Mouse (Mus musculus): Measurements from ENCODE around the gene Polr2c. TPM values are rescaled to one million over a fixed set of nuclear protein-coding genes. Genes with fewer than 3 reads are reported as not detected.
A peak's percentile ranks its signal among the peaks of the same experiment; 100 is the strongest.

The Polr2c gene
- total and polyA plus RNA-seq, 2 experiments from 2014 or later, result 112 to 121 TPM

GRCm38 (mm10) chr8:94872156-94872555 is 14.9 kb downstream of the Polr2c start:
- ATAC-seq (ENCODE audit: insufficient read depth, low read depth) (no peak), DNase-seq (ENCODE audit: low spot score) (no peak)
- Histone ChIP-seq H3K9me3 (replicated peaks; ENCODE audit: control insufficient read depth, low read length) (no peaks in the 10 kb centered on the region), H3K4me2 (ENCODE audit: low read depth, low read length) (peak overlapping the region; percentile 64; the same call in 1 of the 2 replicates), H3K9ac (replicated peaks; ENCODE audit: low read depth, low read length) (no peak overlapping the region), H3K4me3 (ENCODE audit: low read depth, low read length) (no peak overlapping the region), H3K27ac (ENCODE audit: low read depth) (no peak overlapping the region), H3K4me1 (ENCODE audit: control insufficient read depth, insufficient read depth) (peaks cover 27% of the 10 kb centered on the region), H3K36me3 (replicated peaks; ENCODE audit: control insufficient read depth, insufficient read depth, low read length) (peaks cover 9% of the 10 kb centered on the region), H3K27me3 (ENCODE audit: control insufficient read depth, insufficient read depth, low read length) (no peaks in the 10 kb centered on the region)
- WGBS, result 57% methylated on average over 3 of the region's 3 CpGs
- TF ChIP-seq CTCF (IDR thresholded peaks at IDR 0.05; ENCODE audit: low read depth), result no peak
- TF ChIP-seq EP300 (IDR thresholded peaks at IDR 0.05; ENCODE audit: low read depth), result no peak

GRCm38 (mm10) chr8:94872576-94872975 is 15.3 kb downstream of the Polr2c start:
- Histone ChIP-seq H3K4me1 (ENCODE audit: control insufficient read depth, insufficient read depth) (peaks cover 27% of the 10 kb centered on the region), H3K27ac (ENCODE audit: low read depth) (no peak overlapping the region), H3K27me3 (ENCODE audit: control insufficient read depth, insufficient read depth, low read length) (no peaks in the 10 kb centered on the region), H3K4me3 (ENCODE audit: low read depth, low read length) (no peak overlapping the region), H3K4me2 (ENCODE audit: low read depth, low read length) (0 out of 2 replicates have a peak overlapping the region, but pooled peaks have one; percentile 64), H3K9me3 (replicated peaks; ENCODE audit: control insufficient read depth, low read length) (no peaks in the 10 kb centered on the region), H3K9ac (replicated peaks; ENCODE audit: low read depth, low read length) (no peak overlapping the region), H3K36me3 (replicated peaks; ENCODE audit: control insufficient read depth, insufficient read depth, low read length) (0 out of 2 replicates have a peak, but pooled peaks cover 5% of the 10 kb centered on the region)
- DNase-seq (ENCODE audit: low spot score) (no peak), ATAC-seq (ENCODE audit: insufficient read depth, low read depth) (no peak)
- 85% methylated on average over 2 of the region's 2 CpGs for WGBS
- TF ChIP-seq EP300 (IDR thresholded peaks at IDR 0.05; ENCODE audit: low read depth) (no peak), CTCF (IDR thresholded peaks at IDR 0.05; ENCODE audit: low read depth) (no peak)

- peak overlapping the region; percentile 78 for H3K4me3 ChIP-seq (ENCODE audit: low read depth, low read length)
- DNase-seq (ENCODE audit: low spot score) (peak; percentile 75), ATAC-seq (ENCODE audit: insufficient read depth, low read depth) (peak; percentile 25; the same call in 1 of the 2 replicates)
- peak overlapping the region; percentile 21; the same call in 1 of the 2 replicates for H3K9ac ChIP-seq (replicated peaks; ENCODE audit: low read depth, low read length)
- H3K9me3 ChIP-seq (replicated peaks; ENCODE audit: control insufficient read depth, low read length), result no peaks in the 10 kb centered on the region
- no peaks in the 10 kb centered on the region for H3K27me3 ChIP-seq (ENCODE audit: control insufficient read depth, insufficient read depth, low read length)
- 0 out of 2 replicates have a peak, but pooled peaks cover 5% of the 10 kb centered on the region for H3K36me3 ChIP-seq (replicated peaks; ENCODE audit: control insufficient read depth, insufficient read depth, low read length)
- H3K4me2 ChIP-seq (ENCODE audit: low read depth, low read length), result peak overlapping the region; percentile 93
- TF ChIP-seq EP300 (IDR thresholded peaks at IDR 0.05; ENCODE audit: low read depth) (no peak), CTCF (IDR thresholded peaks at IDR 0.05; ENCODE audit: low read depth) (peak; percentile 87)
- 9% methylated on average over 6 of the region's 6 CpGs for WGBS
- no peak overlapping the region for H3K27ac ChIP-seq (ENCODE audit: low read depth)
- H3K4me1 ChIP-seq (ENCODE audit: control insufficient read depth, insufficient read depth), result peaks cover 22% of the 10 kb centered on the region
Observed at GRCm38 (mm10) chr8:94874358-94874757, 17.1 kb downstream of the Polr2c start.

- no peaks in the 10 kb centered on the region for H3K9me3 ChIP-seq (replicated peaks; ENCODE audit: control insufficient read depth, low read length)
- no peak for TF ChIP-seq EP300 (IDR thresholded peaks at IDR 0.05; ENCODE audit: low read depth)
- TF ChIP-seq CTCF (IDR thresholded peaks at IDR 0.05; ENCODE audit: low read depth), result no peak
- peaks cover 14% of the 10 kb centered on the region; the same call in 1 of the 2 replicates for H3K4me1 ChIP-seq (ENCODE audit: control insufficient read depth, insufficient read depth)
- WGBS, result 4% methylated on average over 17 of the region's 17 CpGs
- peak overlapping the region; percentile 65 for H3K9ac ChIP-seq (replicated peaks; ENCODE audit: low read depth, low read length)
- ATAC-seq (ENCODE audit: insufficient read depth, low read depth), result 0 out of 2 replicates have a peak, but pooled peaks have one; percentile 12
- H3K4me3 ChIP-seq (ENCODE audit: low read depth, low read length), result peak overlapping the region; percentile 78
- peak overlapping the region; percentile 70 for H3K27ac ChIP-seq (ENCODE audit: low read depth)
- peak overlapping the region; percentile 93 for H3K4me2 ChIP-seq (ENCODE audit: low read depth, low read length)
- no peaks in the 10 kb centered on the region for H3K36me3 ChIP-seq (replicated peaks; ENCODE audit: control insufficient read depth, insufficient read depth, low read length)
- DNase-seq (ENCODE audit: low spot score), result no peak
- no peaks in the 10 kb centered on the region for H3K27me3 ChIP-seq (ENCODE audit: control insufficient read depth, insufficient read depth, low read length)
Observed at GRCm38 (mm10) chr8:94875096-94875870, 18.0 kb downstream of the Polr2c start.

GRCm38 (mm10) chr8:94875871-94876150 is 18.6 kb downstream of the Polr2c start:
- H3K4me1 ChIP-seq (ENCODE audit: control insufficient read depth, insufficient read depth), result peaks cover 14% of the 10 kb centered on the region; the same call in 1 of the 2 replicates
- peak overlapping the region; percentile 65 for H3K9ac ChIP-seq (replicated peaks; ENCODE audit: low read depth, low read length)
- H3K4me3 ChIP-seq (ENCODE audit: low read depth, low read length), result peak overlapping the region; percentile 78
- H3K27me3 ChIP-seq (ENCODE audit: control insufficient read depth, insufficient read depth, low read length), result no peaks in the 10 kb centered on the region
- H3K36me3 ChIP-seq (replicated peaks; ENCODE audit: control insufficient read depth, insufficient read depth, low read length), result no peaks in the 10 kb centered on the region
- under 1% methylated on average over 18 of the region's 20 CpGs for WGBS
- H3K9me3 ChIP-seq (replicated peaks; ENCODE audit: control insufficient read depth, low read length), result no peaks in the 10 kb centered on the region
- ATAC-seq (ENCODE audit: insufficient read depth, low read depth) (0 out of 2 replicates have a peak, but pooled peaks have one; percentile 1), DNase-seq (ENCODE audit: low spot score) (no peak)
- H3K27ac ChIP-seq (ENCODE audit: low read depth), result peak overlapping the region; percentile 70
- TF ChIP-seq CTCF (IDR thresholded peaks at IDR 0.05; ENCODE audit: low read depth) (no peak), EP300 (IDR thresholded peaks at IDR 0.05; ENCODE audit: low read depth) (no peak)
- peak overlapping the region; percentile 93 for H3K4me2 ChIP-seq (ENCODE audit: low read depth, low read length)
